Mouse (Mus musculus) E14TG2a.4 (cell line): ENCODE measurements at regions not wholly inside any gene's neighbourhood (a gene's known extent, or its start where the extent isn't known, plus 50 kb on each side); places are given as distances from the start of the nearest gene placed in this dataset.
"Not testable (repeated sequence)": the region's sequence is repeated elsewhere in the genome, so short reads cannot be mapped to it uniquely, and the experiment has no call there.

ENCODE experiments used
- H3K27me3 ChIP-seq: 2 replicates; pipeline ENCODE4 v1.6.1; 2014; ENCODE audit warnings: low read length, control low read depth; ENCODE audit not compliant: insufficient read depth
- H3K36me3 ChIP-seq: 2 replicates; pipeline ENCODE4 v1.6.1; 2014; ENCODE audit warnings: low read length, control low read depth; ENCODE audit not compliant: insufficient read depth
- H3K4me1 ChIP-seq: replicated peaks from 2 replicates; pipeline ENCODE4 v1.6.1; 2014; ENCODE audit warnings: low read depth, low read length, control low read depth
- H3K4me3 ChIP-seq: replicated peaks from 2 replicates; pipeline ENCODE4 v1.5.1; 2014; ENCODE audit warnings: mild to moderate bottlenecking, low read length
- H3K9me3 ChIP-seq: 2 replicates; pipeline ENCODE4 v1.6.1; 2014; ENCODE audit warnings: low read length, control low read depth
- CTCF ChIP-seq: conservative IDR thresholded peaks from 2 replicates; pipeline ENCODE4 v1.5.1; 2014; ENCODE audit warnings: low read length
- NANOG ChIP-seq: IDR thresholded peaks from 2 replicates; pipeline ENCODE4 v1.6.1; 2014; ENCODE audit warnings: borderline replicate concordance, low read length, mixed read lengths
- POU5F1 ChIP-seq: IDR thresholded peaks from 2 replicates; pipeline ENCODE4 v1.6.1; 2014; ENCODE audit warnings: low read length, borderline replicate concordance

DNA sequence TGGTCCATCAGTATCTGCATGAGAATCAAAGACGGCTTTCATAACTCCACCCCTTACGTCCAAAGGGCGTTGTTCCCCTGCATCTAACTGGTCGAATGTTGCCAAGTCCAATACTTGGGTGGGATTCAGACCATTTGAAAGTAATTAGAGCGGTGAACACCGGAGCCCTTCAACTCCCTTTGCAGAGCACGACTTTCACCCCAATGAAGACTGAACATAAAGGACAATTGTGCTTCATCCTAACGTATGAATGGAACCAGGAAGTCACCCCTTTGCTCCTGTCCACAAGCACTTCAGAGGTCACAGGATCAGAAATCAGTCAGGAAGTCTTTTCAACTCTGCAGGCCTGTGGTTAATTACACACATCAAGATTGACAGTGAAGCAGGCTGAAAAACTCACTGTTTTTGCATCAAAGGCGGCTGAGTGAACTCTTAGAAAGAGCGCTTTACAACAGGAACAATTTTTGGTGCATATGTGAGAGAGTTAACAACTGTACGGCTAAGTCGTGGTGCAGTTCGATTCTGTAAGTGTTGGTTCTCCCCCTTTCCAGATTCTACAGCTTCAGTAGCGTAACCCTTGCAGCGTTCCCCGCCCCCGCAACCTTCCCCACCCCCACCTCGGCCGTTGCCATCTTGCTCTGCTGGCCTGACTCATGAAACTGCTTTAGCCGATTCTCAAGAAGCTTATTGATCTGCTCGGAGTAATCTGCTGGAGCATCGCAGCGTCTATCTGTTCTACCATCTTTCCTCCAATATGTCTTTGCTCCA, 203.1 kb downstream of the Wdr20rt start:
- Histone ChIP-seq H3K36me3 (no peaks in the 10 kb centered on the region), H3K9me3 (no peaks in the 10 kb centered on the region), H3K4me1 (peaks cover 25% of the 10 kb centered on the region), H3K27me3 (no peaks in the 10 kb centered on the region), H3K4me3 (peak overlapping the region; percentile 41)
- TF ChIP-seq NANOG (peak; percentile 62; the same call in 1 of the 2 replicates), CTCF (no peak), POU5F1 (peak; percentile 38; the same call in 1 of the 2 replicates)

DNA sequence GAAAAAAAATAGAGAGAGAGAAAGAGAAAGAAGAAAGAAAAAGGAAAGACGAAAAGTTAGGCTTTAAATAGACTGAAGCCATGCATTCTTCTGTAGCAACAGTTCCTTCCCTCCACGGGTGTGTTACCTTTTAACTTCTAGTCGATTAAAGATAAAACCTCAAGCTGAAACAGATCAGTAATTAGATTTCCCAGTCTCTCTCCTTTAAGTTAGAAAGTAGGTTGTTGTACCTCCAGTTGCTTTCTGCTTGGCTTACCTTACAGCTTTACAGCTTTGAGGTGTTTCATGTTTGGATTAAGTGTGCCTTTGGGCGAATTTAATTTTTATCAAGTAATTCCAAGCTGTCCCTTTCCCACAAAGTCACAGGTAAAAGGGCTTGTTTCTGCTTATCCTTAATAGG, 225.5 kb downstream of the Wdr20rt start:
- TF ChIP-seq POU5F1 (no peak), NANOG (no peak), CTCF (no peak)
- no peak overlapping the region for H3K4me3 ChIP-seq
- no peaks in the 10 kb centered on the region for H3K36me3 ChIP-seq
- H3K4me1 ChIP-seq, result no peaks in the 10 kb centered on the region
- H3K9me3 ChIP-seq, result no peaks in the 10 kb centered on the region
- H3K27me3 ChIP-seq, result no peaks in the 10 kb centered on the region

DNA sequence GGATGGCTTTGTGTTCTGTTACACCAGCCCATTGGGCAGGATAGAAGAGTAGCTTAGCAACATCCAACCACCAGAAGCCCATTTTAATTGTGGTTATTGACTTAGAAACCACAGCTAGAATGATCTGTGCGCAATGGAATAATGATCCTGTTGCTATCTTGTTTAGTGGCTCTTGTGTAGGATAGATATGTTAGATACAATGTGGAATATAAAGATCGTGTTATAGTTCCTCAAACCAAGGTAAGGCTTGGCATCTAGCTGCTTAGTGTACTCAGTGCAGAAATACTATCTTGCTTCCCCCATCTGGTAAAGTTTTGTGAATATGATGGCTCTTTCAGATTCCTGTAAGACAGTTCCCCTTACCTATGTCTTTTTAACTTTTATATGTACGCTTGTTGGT, 230.4 kb downstream of the Wdr20rt start:
- H3K4me3 ChIP-seq, result no peak overlapping the region
- H3K27me3 ChIP-seq, result no peaks in the 10 kb centered on the region
- no peaks in the 10 kb centered on the region for H3K4me1 ChIP-seq
- TF ChIP-seq POU5F1 (no peak), CTCF (no peak), NANOG (no peak)
- H3K9me3 ChIP-seq, result peaks cover 6% of the 10 kb centered on the region; the same call in 1 of the 2 replicates
- no peaks in the 10 kb centered on the region for H3K36me3 ChIP-seq

DNA sequence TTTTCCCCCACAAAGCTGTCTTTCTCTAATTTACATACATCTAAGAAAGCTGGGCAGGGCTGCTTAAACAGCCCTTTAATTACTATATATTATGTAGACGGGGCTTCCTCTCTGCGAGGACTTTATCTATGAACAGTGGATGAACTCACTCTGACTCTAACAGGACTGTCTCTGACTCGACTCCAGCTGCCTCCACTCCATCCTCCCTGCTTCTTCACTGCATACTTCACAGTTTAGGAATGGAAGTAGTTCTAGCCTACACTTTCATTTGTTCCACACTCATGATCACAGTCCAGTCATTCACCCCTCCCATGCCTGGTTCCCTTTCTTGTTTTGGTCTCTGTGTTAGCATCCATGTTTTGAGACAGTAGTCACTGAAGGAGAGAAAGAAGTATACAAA, 231.6 kb downstream of the Wdr20rt start:
- Histone ChIP-seq H3K9me3 (peaks cover 16% of the 10 kb centered on the region), H3K4me1 (no peaks in the 10 kb centered on the region), H3K27me3 (no peaks in the 10 kb centered on the region), H3K36me3 (no peaks in the 10 kb centered on the region; the same call in 1 of the 2 replicates), H3K4me3 (no peak overlapping the region)
- TF ChIP-seq NANOG, result no peak
- TF ChIP-seq POU5F1, result no peak
- TF ChIP-seq CTCF, result no peak

DNA sequence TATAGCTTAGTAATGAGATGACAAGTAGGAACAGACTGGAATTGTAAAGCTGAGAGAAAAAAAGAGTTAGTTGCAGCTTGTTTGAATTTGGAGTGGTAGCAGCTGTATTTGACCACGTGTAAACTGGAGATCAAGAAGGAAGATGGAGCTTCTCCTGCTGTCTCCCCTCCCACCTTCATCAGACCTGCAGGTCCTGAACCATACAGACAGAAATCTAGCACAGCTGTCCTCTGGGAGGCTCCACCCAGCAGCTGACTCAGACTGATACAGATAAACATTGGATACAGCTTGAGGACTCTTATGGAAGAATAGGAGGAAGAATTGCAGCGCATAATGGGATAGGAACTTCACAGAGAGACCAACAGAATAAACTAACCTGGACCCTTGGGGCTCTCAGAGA, 238.9 kb downstream of the Wdr20rt start:
- H3K4me3 ChIP-seq, result no peak overlapping the region
- H3K4me1 ChIP-seq, result no peaks in the 10 kb centered on the region
- TF ChIP-seq NANOG, result no peak
- TF ChIP-seq CTCF, result no peak
- TF ChIP-seq POU5F1, result no peak
- peaks cover 19% of the 10 kb centered on the region for H3K9me3 ChIP-seq
- H3K36me3 ChIP-seq, result no peaks in the 10 kb centered on the region; the same call in 1 of the 2 replicates
- no peaks in the 10 kb centered on the region for H3K27me3 ChIP-seq

DNA sequence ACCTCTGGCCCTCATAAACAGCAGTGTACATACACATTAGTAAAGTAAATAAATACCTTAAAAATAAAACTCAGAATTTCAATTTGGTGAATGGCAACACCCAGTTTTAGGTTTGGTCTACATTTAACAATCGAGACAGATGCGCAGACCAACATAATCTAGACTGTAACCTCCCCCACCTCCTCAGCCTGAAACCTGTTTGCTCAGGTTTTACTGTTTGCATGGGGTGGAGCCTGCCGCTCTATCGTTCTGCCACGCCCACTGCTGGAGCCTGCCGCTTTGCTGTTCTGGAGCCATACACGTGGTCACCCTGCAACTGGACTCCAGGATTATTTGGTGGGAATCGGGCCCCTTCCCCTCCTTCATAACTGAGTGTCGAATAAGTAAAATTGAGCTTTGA, 253.4 kb downstream of the Wdr20rt start:
- H3K27me3 ChIP-seq, H3K4me3 ChIP-seq, H3K36me3 ChIP-seq, H3K9me3 ChIP-seq: not testable (repeated sequence)
- peaks cover 21% of the 10 kb centered on the region for H3K4me1 ChIP-seq

DNA sequence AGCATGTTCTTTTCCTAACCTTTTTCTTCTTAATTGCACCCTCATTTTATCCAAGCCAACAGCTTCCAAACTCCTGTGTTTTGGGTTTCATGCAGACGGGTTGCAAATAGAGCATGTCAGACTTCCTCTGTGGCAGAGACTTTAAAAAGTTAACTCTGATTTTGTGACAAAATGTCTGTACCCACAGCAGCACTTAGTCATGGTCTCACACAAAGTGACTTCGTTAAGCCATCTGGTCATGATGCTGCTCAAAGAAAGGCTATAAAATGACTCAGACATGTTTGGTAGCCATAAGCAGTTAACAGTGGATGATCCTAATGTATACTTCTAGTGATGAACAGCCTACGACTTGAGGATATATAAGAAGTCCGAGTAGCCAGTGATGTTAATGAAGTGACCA, 255.5 kb downstream of the Wdr20rt start:
- H3K27me3 ChIP-seq, result no peaks in the 10 kb centered on the region
- H3K9me3 ChIP-seq, result no peaks in the 10 kb centered on the region
- TF ChIP-seq CTCF (no peak), POU5F1 (no peak), NANOG (no peak)
- H3K4me1 ChIP-seq, result peaks cover 21% of the 10 kb centered on the region
- no peaks in the 10 kb centered on the region for H3K36me3 ChIP-seq
- H3K4me3 ChIP-seq, result no peak overlapping the region

DNA sequence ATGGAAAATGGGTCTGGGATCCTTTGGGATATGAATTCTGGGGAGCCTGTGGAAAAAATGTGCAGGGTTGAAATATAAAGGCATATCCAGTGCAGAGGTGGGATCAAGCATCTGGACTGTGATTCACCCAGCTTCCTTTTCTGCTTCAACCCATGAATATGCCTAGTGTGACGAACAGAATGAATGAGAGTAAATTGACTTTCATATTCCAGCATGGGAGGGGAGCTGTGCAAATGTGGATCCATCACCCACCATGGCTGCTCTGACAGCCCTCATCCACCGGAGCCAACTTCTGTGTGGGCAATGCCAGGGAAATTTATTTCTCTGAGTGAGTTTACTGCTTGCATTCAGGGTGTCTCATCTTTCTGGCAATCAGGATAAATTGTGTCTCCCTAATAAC, 265.8 kb downstream of the Wdr20rt start:
- Histone ChIP-seq H3K36me3 (no peaks in the 10 kb centered on the region), H3K27me3 (no peaks in the 10 kb centered on the region)
- TF ChIP-seq NANOG, result no peak
- no peak for TF ChIP-seq POU5F1
- TF ChIP-seq CTCF, result no peak

DNA sequence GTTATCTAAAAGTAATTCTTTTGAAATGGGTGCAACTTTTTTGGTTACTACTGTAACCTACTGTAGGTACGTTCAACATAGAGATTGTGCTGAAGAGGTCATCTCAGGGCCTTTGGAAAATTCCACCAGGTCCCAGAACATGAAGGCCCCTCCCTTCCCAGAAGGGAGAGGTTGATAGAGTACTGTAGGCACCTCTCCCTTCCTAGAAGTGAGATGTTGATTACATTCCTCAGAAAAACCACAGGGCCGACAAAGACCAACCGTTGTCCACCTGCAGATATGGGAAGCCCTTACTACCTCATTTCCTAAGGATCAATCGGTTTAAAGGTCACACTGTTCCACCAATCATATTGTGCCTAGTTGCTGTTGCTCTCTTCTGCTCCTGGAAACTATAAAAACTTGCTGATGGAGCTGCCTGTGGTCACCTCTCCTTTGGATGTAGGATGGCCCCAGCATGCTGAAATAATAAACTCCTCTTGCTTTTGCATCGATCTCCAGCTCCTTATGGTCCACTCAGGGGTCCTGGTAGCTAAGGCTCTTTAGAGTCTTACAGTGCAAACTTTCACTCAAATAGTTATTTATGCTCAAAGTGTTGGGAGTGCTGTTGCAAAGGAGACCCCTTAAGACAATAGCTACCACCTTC, 269.2 kb downstream of the Wdr20rt start:
- Histone ChIP-seq H3K27me3 (no peaks in the 10 kb centered on the region), H3K9me3 (peaks cover 17% of the 10 kb centered on the region), H3K4me3 (no peak overlapping the region), H3K4me1 (no peaks in the 10 kb centered on the region), H3K36me3 (no peaks in the 10 kb centered on the region)
- TF ChIP-seq POU5F1 (no peak), NANOG (no peak), CTCF (no peak)

More for the DNA sequence above, 265.8 kb downstream of the Wdr20rt start:
- no peaks in the 10 kb centered on the region for H3K4me1 ChIP-seq
- H3K9me3 ChIP-seq, result peaks cover 17% of the 10 kb centered on the region
- H3K4me3 ChIP-seq, result no peak overlapping the region
